Mouse (Mus musculus) liver, postnatal 0 days (tissue): ENCODE data around the gene Ntn5.

ENCODE experiments used
- CTCF ChIP-seq: sonication (generic); IDR thresholded peaks from 2 replicates; pipeline ENCODE4 v1.5.1; 2016; ENCODE audit warnings: antibody characterized with exemption, low read depth
- EP300 ChIP-seq: IDR thresholded peaks from 2 replicates; pipeline ENCODE4 v1.6.1; 2016; ENCODE audit warnings: antibody characterized with exemption, low read depth, mild to moderate bottlenecking

GRCm38 (mm10) chr7:45723781-45724180 lies 40.0 kb downstream of the Ntn5 start:
- no peak for TF ChIP-seq CTCF
- TF ChIP-seq EP300 = no peak
